Mouse (Mus musculus) embryonic facial prominence, embryonic 12.5 days (tissue): ENCODE results near the gene Gm28305. TPM values are rescaled to one million over a fixed set of nuclear protein-coding genes. Genes with fewer than 3 reads are reported as not detected.

Source experiments
- ATAC-seq: fragments of 200-750 bp; cut with Nextera tagmentation; 2 replicates; pipeline ENCODE4 v1.8.0; 2017; ENCODE audit not compliant: insufficient number of reproducible peaks, insufficient read depth, low FRiP score, low TSS enrichment
- H3K27ac ChIP-seq: fragments of 300-500 bp; sonication (generic); 2 replicates; pipeline ENCODE4 v1.5.1; 2016; ENCODE audit warnings: mild to moderate bottlenecking
- H3K27me3 ChIP-seq: fragments of 300-500 bp; sonication (generic); 2 replicates; pipeline ENCODE4 v1.6.1; 2016; ENCODE audit warnings: mild to moderate bottlenecking, moderate library complexity
- H3K36me3 ChIP-seq: fragments of 300-500 bp; sonication (generic); 2 replicates; pipeline ENCODE4 v1.6.1; 2016; ENCODE audit warnings: mild to moderate bottlenecking
- H3K4me1 ChIP-seq: fragments of 300-500 bp; sonication (generic); 2 replicates; pipeline ENCODE4 v1.6.1; 2016
- H3K4me2 ChIP-seq: fragments of 300-500 bp; sonication (generic); replicated peaks from 2 replicates; pipeline ENCODE4 v1.6.1; 2016; ENCODE audit warnings: mild to moderate bottlenecking, moderate library complexity
- H3K4me3 ChIP-seq: fragments of 300-500 bp; sonication (generic); 2 replicates; pipeline ENCODE4 v1.5.1; 2016; ENCODE audit warnings: mild to moderate bottlenecking
- H3K9ac ChIP-seq: fragments of 300-500 bp; sonication (generic); 2 replicates; pipeline ENCODE4 v1.6.1; 2016; ENCODE audit warnings: mild to moderate bottlenecking, moderate library complexity
- H3K9me3 ChIP-seq: fragments of 300-500 bp; sonication (generic); 2 replicates; pipeline ENCODE4 v1.6.1; 2016; ENCODE audit warnings: mild to moderate bottlenecking, moderate library complexity
- WGBS: fragments of 180-500 bp; shearing (Covaris S2); methylation state at CpG from one replicate; pipeline ENCODE4 v1.1.7; 2016; 5-methylcytosine and 5-hydroxymethylcytosine counted together
- polyA plus RNA-seq: library from polyadenylated mRNA; unstranded; fragments of >200 nt; fragmentation: Nextera tagmentation; extraction: Ambion mirVana; gene quantifications from 2 replicates; pipeline ENCODE4 v1.2.1, GENCODE M21; 2016

The Gm28305 gene
- polyA plus RNA-seq, 1 experiment from 2014 or later: not detected

DNA sequence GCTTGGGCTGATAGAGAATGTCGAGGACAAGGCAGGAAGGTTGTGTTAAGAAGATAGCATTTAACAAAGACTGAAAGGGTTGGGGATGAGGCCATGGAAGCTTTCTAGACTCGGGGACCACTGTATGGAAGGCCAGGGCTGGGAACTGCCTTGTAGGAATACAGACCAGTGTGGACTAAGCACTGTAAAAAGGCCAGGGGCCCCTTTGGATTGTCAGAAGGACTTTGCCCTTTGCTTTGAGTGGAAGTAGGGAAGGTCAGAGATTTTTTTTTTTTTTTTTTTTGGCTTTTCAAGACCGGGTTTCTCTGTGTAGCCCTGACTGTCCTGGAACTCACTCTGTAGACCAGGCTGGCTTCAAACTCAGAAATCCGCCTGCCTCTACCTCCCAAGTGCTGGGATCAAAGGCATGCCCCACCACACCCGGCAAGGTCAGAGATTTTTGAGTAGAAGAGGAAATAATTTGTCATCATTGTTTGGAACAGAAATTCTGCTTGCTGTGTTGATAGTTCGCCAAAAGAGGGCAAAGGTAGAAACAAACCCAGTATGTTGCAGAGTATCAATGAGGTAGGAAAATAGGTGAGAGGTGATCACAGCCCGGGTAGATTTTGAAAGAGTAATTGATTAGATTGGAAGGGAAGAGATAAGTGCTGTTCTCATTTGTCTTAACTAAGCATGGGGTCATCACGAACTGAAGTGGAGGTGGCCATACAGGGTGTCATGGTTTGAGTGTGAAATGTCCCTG, 30.6 kb downstream of the Gm28305 start:
- Histone ChIP-seq H3K9ac (no peak overlapping the region), H3K27me3 (no peaks in the 10 kb centered on the region), H3K9me3 (no peaks in the 10 kb centered on the region), H3K4me3 (no peak overlapping the region), H3K4me1 (no peaks in the 10 kb centered on the region), H3K36me3 (no peaks in the 10 kb centered on the region), H3K27ac (no peak overlapping the region), H3K4me2 (no peak overlapping the region)
- 75% methylated on average over 8 of the region's 8 CpGs for WGBS
- no peak for ATAC-seq

DNA sequence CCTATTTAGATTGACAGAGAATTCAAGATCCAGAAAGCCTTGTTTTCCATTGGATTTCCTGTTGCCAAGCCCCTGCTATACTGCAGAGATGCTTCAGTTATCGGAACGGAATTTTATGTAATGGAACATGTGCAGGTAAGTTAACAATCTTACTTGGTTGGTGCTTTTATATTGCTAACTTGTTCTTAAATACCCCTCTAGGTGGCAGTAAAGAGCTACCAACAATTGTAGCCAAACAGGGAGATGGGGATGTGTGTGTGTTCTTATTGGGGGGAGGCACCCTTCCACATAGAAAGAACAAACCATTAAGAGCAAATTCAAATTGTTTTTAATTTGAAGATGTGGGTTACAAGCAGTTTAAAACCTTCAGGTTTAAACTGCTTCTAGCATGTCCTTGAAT, 35.3 kb downstream of the Gm28305 start:
- ATAC-seq: no peak
- Histone ChIP-seq H3K4me1 (no peaks in the 10 kb centered on the region), H3K4me3 (no peak overlapping the region), H3K4me2 (no peak overlapping the region), H3K36me3 (no peaks in the 10 kb centered on the region), H3K27ac (no peak overlapping the region), H3K27me3 (no peaks in the 10 kb centered on the region), H3K9ac (no peak overlapping the region), H3K9me3 (no peaks in the 10 kb centered on the region)
- WGBS: 56% methylated on average over 2 of the region's 2 CpGs

DNA sequence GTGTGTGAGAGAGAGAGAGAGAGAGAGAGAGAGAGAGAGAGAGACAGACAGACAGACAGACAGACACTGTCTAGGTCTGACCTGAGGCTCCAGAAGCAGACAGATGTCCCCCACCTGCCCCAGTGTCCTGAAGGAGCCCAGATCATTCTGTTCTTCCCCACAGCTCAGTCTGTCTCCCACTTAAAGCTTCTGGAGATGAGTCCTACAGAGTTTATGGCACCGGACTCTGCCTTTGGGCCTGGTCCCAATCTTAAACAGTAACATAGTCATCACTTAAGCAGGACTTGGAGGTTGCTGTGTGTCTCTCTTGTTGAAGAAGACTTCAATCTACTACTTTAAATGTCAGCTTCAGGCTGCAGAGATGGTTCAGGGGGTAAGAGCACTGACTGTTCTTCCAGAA, 38.3 kb downstream of the Gm28305 start:
- Histone ChIP-seq H3K9me3 (no peaks in the 10 kb centered on the region), H3K27ac (no peak overlapping the region), H3K4me3 (no peak overlapping the region), H3K9ac (no peak overlapping the region), H3K27me3 (no peaks in the 10 kb centered on the region), H3K4me2 (no peak overlapping the region), H3K36me3 (no peaks in the 10 kb centered on the region), H3K4me1 (no peaks in the 10 kb centered on the region)
- WGBS: 95% methylated on average over 1 of the region's 1 CpGs
- no peak for ATAC-seq

DNA sequence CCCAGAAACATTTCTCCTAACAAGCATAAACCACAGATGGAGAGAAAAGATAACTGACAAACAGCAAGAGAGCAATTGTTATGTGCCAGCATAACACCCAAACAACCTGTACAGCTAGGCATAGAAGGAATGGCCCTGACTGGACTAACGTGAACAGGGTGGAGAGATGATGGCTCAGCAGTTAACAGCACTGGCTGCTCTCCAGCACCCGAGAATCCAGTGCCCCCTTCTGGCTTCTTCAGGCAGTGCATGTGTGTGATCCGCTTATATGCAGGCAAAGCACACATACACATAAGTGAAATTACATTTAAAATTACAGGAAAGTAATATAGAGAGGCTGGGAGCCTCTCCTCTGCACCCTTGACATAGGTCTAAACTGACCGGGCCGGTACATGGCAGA, 38.9 kb downstream of the Gm28305 start:
- Histone ChIP-seq H3K36me3 (no peaks in the 10 kb centered on the region), H3K27me3 (no peaks in the 10 kb centered on the region), H3K27ac (no peak overlapping the region), H3K9me3 (no peaks in the 10 kb centered on the region), H3K4me2 (no peak overlapping the region), H3K9ac (no peak overlapping the region), H3K4me3 (no peak overlapping the region), H3K4me1 (no peaks in the 10 kb centered on the region)
- ATAC-seq: no peak
- 52% methylated on average over 5 of the region's 5 CpGs for WGBS

DNA sequence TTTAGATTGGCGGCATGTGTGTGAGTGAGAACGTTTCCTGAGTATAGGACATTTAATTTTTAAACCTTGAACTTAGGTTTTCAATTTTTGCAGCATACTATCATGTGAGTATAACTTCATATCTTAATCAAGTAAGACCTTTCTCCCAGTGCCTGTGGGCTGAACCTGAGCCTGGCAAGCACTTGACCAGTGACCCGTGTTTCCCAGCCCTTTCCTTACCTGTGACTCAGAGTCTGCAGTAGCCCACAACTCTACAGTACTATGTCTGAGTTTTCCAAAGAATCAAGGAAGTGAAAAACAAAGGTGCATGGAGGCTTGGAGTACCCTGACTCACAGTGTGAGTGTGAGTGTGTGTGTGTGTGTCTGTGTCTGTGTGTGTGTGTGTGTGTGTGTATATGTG, 39.6 kb downstream of the Gm28305 start:
- no peak for ATAC-seq
- Histone ChIP-seq H3K4me3 (no peak overlapping the region), H3K27ac (no peak overlapping the region), H3K4me1 (no peaks in the 10 kb centered on the region), H3K36me3 (no peaks in the 10 kb centered on the region), H3K9ac (no peak overlapping the region), H3K4me2 (no peak overlapping the region), H3K27me3 (no peaks in the 10 kb centered on the region), H3K9me3 (no peaks in the 10 kb centered on the region)
- WGBS: 76% methylated on average over 3 of the region's 3 CpGs

DNA sequence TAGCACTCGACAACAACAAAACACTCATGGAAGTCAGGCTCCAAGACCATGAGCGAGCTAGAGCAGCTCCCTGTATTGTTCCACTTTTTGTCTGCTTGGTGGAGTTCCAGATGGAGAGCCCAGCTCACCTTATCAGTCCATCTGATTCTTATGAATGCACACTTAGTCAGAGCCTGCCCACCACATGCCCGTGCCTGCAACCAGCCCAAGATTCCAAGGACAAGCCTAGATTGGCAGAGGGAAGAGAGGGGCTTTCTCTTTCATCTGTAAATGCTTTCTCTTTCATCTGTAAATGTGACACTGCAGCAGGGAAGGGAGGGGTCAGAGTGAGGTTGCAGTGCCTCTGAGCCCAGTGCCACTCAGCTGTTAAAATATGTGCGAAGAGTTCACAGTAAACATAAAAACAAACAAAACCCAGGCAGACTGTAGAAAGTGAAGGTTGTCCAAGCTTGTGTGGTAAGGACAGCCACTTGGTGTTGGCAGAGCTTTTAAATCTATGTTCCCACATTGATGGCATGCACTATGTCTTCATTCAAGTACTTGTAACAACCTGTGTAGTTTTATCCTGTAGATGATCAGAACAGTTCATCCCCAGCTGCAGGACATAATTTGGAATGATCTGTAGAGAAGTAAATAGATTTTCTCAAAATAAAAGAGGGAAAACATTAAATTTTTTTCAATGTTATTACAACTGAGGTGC, 45.4 kb downstream of the Gm28305 start:
- ATAC-seq: no peak

DNA sequence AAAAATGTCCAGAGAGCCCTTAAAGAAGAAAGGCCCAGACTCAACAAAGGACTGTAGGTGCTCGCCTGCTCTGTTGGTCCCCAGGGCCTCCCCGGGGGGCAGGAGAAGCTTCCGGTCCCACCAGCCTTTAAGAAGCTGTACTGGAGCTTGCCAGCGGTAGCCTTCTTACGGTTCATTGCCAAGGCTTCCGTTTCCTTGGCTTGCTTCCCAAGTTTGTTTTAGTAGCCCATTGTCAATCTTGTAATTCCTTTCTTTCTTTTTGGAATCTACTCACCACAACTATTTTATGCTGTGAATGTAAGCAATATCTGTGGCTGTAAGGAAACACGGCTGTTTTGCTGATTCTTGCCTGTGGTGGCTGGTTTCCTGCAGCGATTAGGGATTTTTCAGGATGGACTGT, 48.1 kb downstream of the Gm28305 start:
- Histone ChIP-seq H3K4me2 (no peak overlapping the region), H3K27ac (no peak overlapping the region), H3K27me3 (no peaks in the 10 kb centered on the region), H3K4me3 (no peak overlapping the region), H3K36me3 (no peaks in the 10 kb centered on the region), H3K9me3 (no peaks in the 10 kb centered on the region), H3K9ac (no peak overlapping the region), H3K4me1 (peaks cover 4% of the 10 kb centered on the region; the same call in 1 of the 2 replicates)
- 69% methylated on average over 8 of the region's 8 CpGs for WGBS
- no peak for ATAC-seq

More for the DNA sequence above, 45.4 kb downstream of the Gm28305 start:
- Histone ChIP-seq H3K36me3 (no peaks in the 10 kb centered on the region), H3K4me3 (no peak overlapping the region), H3K27me3 (no peaks in the 10 kb centered on the region), H3K4me1 (peaks cover 4% of the 10 kb centered on the region; the same call in 1 of the 2 replicates), H3K9me3 (no peaks in the 10 kb centered on the region), H3K27ac (no peak overlapping the region), H3K4me2 (no peak overlapping the region), H3K9ac (no peak overlapping the region)
- WGBS: 60% methylated on average over 4 of the region's 4 CpGs

DNA sequence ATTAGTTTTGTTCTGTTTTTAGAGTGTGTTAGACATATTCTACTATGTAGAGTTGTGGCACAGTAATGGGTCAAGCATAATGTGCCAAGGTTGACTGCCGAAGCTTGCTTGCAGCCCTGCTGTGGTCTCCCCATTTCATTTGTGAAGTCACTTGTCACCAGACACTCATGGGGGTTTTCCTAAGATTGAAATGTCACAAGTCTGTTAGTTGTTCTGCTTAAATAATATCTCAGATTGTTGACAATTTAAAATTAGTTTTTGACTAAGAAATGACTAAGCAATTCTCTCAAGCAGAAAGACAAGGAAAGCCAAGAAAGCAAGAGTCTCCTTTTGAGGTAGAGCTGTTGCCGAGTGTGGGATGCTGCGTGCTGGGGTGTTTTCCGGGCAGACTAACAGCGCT, 52.5 kb downstream of the Gm28305 start:
- peaks cover 4% of the 10 kb centered on the region; the same call in 1 of the 2 replicates for H3K4me1 ChIP-seq
- H3K36me3 ChIP-seq: no peaks in the 10 kb centered on the region
- H3K27me3 ChIP-seq: no peaks in the 10 kb centered on the region
- no peak overlapping the region for H3K4me3 ChIP-seq
- H3K27ac ChIP-seq: no peak overlapping the region
- 94% methylated on average over 5 of the region's 5 CpGs for WGBS
- H3K4me2 ChIP-seq: no peak overlapping the region
- H3K9me3 ChIP-seq: no peaks in the 10 kb centered on the region
- H3K9ac ChIP-seq: no peak overlapping the region
- ATAC-seq: no peak

DNA sequence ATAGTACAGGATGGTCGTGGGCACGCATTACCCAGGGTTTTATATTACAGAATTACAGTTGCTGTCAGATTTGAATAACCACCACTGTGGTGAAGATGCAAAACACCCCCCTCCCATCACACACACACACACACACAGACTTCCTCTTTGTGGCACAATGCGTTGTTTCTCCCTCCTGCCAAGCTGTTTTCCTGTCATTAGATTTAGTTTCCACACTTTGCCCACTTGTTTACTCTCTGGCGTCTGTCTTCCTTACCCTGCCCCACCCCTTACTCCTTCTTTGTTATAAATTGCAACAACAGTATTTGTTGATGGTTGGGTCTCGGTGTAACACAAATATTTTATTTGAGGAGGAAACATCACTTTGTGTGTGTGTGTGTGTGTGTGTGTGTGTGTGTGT, 57.8 kb downstream of the Gm28305 start:
- WGBS: 73% methylated on average over 5 of the region's 5 CpGs

DNA sequence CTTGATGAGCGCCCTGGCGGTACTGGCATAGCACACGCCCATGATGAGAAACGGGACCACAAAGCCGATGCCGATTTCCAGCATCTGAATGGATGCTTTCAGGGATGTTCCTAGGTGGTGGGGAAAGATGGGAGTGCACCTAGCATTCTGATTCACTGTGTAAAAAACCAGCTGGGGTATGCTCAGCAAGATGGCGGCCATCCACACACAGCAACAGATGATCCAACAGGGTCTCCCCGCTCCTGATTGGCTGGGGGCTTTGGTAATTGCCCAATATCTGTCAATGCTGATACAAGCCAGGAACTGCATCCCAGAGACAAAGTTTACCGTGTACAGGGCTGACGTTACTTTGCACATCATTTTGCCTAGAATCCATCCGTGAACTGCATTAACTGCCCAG, 58.6 kb downstream of the Gm28305 start:
- H3K4me2 ChIP-seq: no peak overlapping the region
- WGBS: 83% methylated on average over 11 of the region's 11 CpGs
- H3K36me3 ChIP-seq: no peaks in the 10 kb centered on the region
- no peak for ATAC-seq
- no peak overlapping the region for H3K9ac ChIP-seq
- H3K27me3 ChIP-seq: no peaks in the 10 kb centered on the region
- H3K27ac ChIP-seq: no peak overlapping the region
- no peaks in the 10 kb centered on the region for H3K4me1 ChIP-seq
- H3K9me3 ChIP-seq: no peaks in the 10 kb centered on the region
- H3K4me3 ChIP-seq: no peak overlapping the region

More for the DNA sequence above, 57.8 kb downstream of the Gm28305 start:
- ATAC-seq: no peak
- no peak overlapping the region for H3K4me3 ChIP-seq
- no peak overlapping the region for H3K27ac ChIP-seq
- H3K9me3 ChIP-seq: no peaks in the 10 kb centered on the region
- H3K9ac ChIP-seq: no peak overlapping the region
- no peaks in the 10 kb centered on the region for H3K4me1 ChIP-seq
- H3K4me2 ChIP-seq: no peak overlapping the region
- H3K27me3 ChIP-seq: no peaks in the 10 kb centered on the region
- H3K36me3 ChIP-seq: no peaks in the 10 kb centered on the region

DNA sequence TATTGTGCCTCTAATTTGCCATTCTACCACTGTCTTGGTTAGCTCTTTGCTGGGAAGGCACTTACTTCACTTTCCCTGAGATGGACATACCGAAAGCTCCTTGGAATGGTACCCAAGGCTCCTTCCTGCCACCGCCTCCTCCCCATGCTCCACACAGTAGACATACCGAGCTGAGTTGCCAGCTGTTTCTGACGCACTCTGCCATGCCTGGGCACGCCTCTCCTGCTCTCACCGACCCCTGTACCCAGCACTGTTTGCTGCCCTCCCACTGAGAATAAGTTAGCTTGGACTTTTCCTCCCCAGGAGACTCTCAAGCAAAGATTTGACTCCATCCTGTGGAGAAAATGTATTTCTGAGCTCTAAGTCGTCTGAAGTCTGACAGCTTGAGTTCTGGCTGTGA, 60.4 kb downstream of the Gm28305 start:
- H3K4me1 ChIP-seq: no peaks in the 10 kb centered on the region
- no peak overlapping the region for H3K4me2 ChIP-seq
- no peak overlapping the region for H3K27ac ChIP-seq
- no peak for ATAC-seq
- no peaks in the 10 kb centered on the region for H3K27me3 ChIP-seq
- H3K9me3 ChIP-seq: no peaks in the 10 kb centered on the region
- no peaks in the 10 kb centered on the region for H3K36me3 ChIP-seq
- no peak overlapping the region for H3K9ac ChIP-seq
- WGBS: 50% methylated on average over 7 of the region's 7 CpGs
- H3K4me3 ChIP-seq: no peak overlapping the region

DNA sequence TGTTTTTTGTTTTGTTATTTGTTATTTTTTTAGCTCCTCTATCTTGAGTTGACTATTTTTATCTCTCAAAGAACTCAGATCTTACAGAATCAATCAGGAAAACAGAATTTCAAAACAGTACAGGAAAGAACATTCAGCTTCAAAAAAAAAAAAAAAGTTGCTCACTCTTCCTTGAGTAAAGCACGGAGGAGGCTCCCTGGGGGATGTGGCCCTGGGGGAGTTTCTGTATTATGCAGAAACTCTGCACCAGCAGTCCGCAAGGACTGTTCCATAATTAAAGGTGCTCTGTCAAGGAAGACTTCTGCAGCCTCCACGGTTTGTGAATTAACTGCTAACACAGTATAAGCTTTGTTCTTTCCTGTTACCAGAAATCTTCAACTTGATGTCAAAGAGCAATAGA, 61.0 kb downstream of the Gm28305 start:
- H3K9ac ChIP-seq: no peak overlapping the region
- no peak overlapping the region for H3K4me2 ChIP-seq
- H3K4me1 ChIP-seq: no peaks in the 10 kb centered on the region
- no peak for ATAC-seq
- no peaks in the 10 kb centered on the region for H3K36me3 ChIP-seq
- no peaks in the 10 kb centered on the region for H3K9me3 ChIP-seq
- H3K27me3 ChIP-seq: no peaks in the 10 kb centered on the region
- H3K4me3 ChIP-seq: no peak overlapping the region
- 18% methylated on average over 3 of the region's 3 CpGs for WGBS
- H3K27ac ChIP-seq: no peak overlapping the region
